Mouse (Mus musculus) kidney, postnatal 0 days (tissue): ENCODE data around the gene Lrrc74b. TPM values are rescaled to one million over a fixed set of nuclear protein-coding genes. Genes with fewer than 3 reads are reported as not detected.
A peak's percentile ranks its signal among the peaks of the same experiment; 100 is the strongest.

ENCODE experiments used
- ATAC-seq: fragments of 200-750 bp; cut with Nextera tagmentation; replicated peaks from 2 replicates; pipeline ENCODE4 v1.8.0; 2017; ENCODE audit warnings: low read depth, moderate number of reproducible peaks, moderate TSS enrichment, moderate library complexity; ENCODE audit not compliant: low FRiP score
- DNase-seq: peaks from one replicate; pipeline ENCODE4 v3.0.0-alpha.2; 2016; ENCODE audit warnings: low spot score
- H3K27ac ChIP-seq: fragments of 300-500 bp; sonication (generic); 2 replicates; pipeline ENCODE4 v1.5.1; 2014; ENCODE audit warnings: mild to moderate bottlenecking
- H3K27me3 ChIP-seq: fragments of 300-500 bp; sonication (generic); 2 replicates; pipeline ENCODE4 v1.6.1; 2014; ENCODE audit warnings: low read length, mixed read lengths; ENCODE audit not compliant: insufficient read depth
- H3K36me3 ChIP-seq: fragments of 300-500 bp; sonication (generic); 2 replicates; pipeline ENCODE4 v1.6.1; 2014; ENCODE audit warnings: low read length, mixed read lengths; ENCODE audit not compliant: insufficient read depth
- H3K4me1 ChIP-seq: fragments of 300-500 bp; sonication (generic); replicated peaks from 2 replicates; pipeline ENCODE4 v1.6.1; 2014; ENCODE audit warnings: antibody characterized with exemption, low read length, mixed read lengths; ENCODE audit not compliant: insufficient read depth
- H3K4me2 ChIP-seq: fragments of 300-500 bp; sonication (generic); 2 replicates; pipeline ENCODE4 v1.6.1; 2014; ENCODE audit warnings: mild to moderate bottlenecking, low read length, moderate library complexity, mixed read lengths
- H3K4me3 ChIP-seq: fragments of 300-500 bp; sonication (generic); replicated peaks from 2 replicates; pipeline ENCODE4 v1.5.1; 2014; ENCODE audit warnings: low read depth, low read length
- H3K9ac ChIP-seq: fragments of 300-500 bp; sonication (generic); 2 replicates; pipeline ENCODE4 v1.6.1; 2014; ENCODE audit warnings: low read depth, low read length
- H3K9me3 ChIP-seq: fragments of 300-500 bp; sonication (generic); replicated peaks from 2 replicates; pipeline ENCODE4 v1.6.1; 2016; ENCODE audit warnings: low read length, inconsistent platforms, mixed read lengths
- CTCF ChIP-seq: IDR thresholded peaks from 2 replicates; pipeline ENCODE4 v1.5.1; 2016; ENCODE audit warnings: antibody characterized with exemption, low read depth, mild to moderate bottlenecking, moderate library complexity
- whole genome bisulfite sequencing: fragments of 180-500 bp; shearing (Covaris S2); extraction: QIAGEN DNeasy Blood & Tissue Kit; methylation state at CpG from one replicate; pipeline ENCODE4 v1.1.7; 2014; 5-methylcytosine and 5-hydroxymethylcytosine counted together
- polyA plus RNA-seq: library from polyadenylated mRNA; unstranded; fragments of >200 nt; fragmentation: Nextera tagmentation; extraction: Ambion mirVana; gene quantifications from 2 replicates; pipeline ENCODE4 v1.2.1, GENCODE M21; 2015

Lrrc74b gene
- polyA plus RNA-seq, 1 experiment from 2014 or later, result 0.20 TPM

- H3K4me3 ChIP-seq, result peak overlapping the region; percentile 41
- H3K27me3 ChIP-seq, result no peaks in the 10 kb centered on the region
- no peak overlapping the region for H3K9ac ChIP-seq
- peaks cover 5% of the 10 kb centered on the region; the same call in 1 of the 2 replicates for H3K4me1 ChIP-seq
- no peaks in the 10 kb centered on the region for H3K36me3 ChIP-seq
- 13% methylated on average over 8 of the region's 8 CpGs for WGBS
- H3K27ac ChIP-seq, result no peak overlapping the region
- peak overlapping the region; percentile 78 for H3K4me2 ChIP-seq
- no peaks in the 10 kb centered on the region for H3K9me3 ChIP-seq
- ATAC-seq (no peak), DNase-seq (no peak)
- TF ChIP-seq CTCF, result no peak
These were observed 15.8 kb upstream of the Lrrc74b start for GRCm38 (mm10) chr16:17576825-17577215.

GRCm38 (mm10) chr16:17575870-17576824 lies 15.1 kb upstream of the Lrrc74b start:
- no peaks in the 10 kb centered on the region for H3K9me3 ChIP-seq
- no peaks in the 10 kb centered on the region for H3K36me3 ChIP-seq
- H3K27me3 ChIP-seq, result no peaks in the 10 kb centered on the region
- H3K27ac ChIP-seq, result 0 out of 2 replicates have a peak overlapping the region, but pooled peaks have one; percentile 5
- H3K4me2 ChIP-seq, result peak overlapping the region; percentile 78
- H3K4me1 ChIP-seq, result peaks cover 5% of the 10 kb centered on the region; the same call in 1 of the 2 replicates
- H3K9ac ChIP-seq, result peak overlapping the region; percentile 46
- peak overlapping the region; percentile 41 for H3K4me3 ChIP-seq
- TF ChIP-seq CTCF, result no peak
- WGBS, result 13% methylated on average over 45 of the region's 45 CpGs
- ATAC-seq (peak; percentile 68), DNase-seq (peak; percentile 55)

GRCm38 (mm10) chr16:17566186-17566585 lies 5.1 kb upstream of the Lrrc74b start:
- Histone ChIP-seq H3K4me1 (peaks cover 8% of the 10 kb centered on the region; the same call in 1 of the 2 replicates), H3K27me3 (no peaks in the 10 kb centered on the region), H3K9ac (no peak overlapping the region), H3K4me3 (no peak overlapping the region), H3K36me3 (no peaks in the 10 kb centered on the region), H3K4me2 (no peak overlapping the region), H3K27ac (no peak overlapping the region), H3K9me3 (no peaks in the 10 kb centered on the region)
- WGBS, result 13% methylated on average over 4 of the region's 4 CpGs
- DNase-seq (peak; percentile 50), ATAC-seq (no peak)
- peak; percentile 57 for TF ChIP-seq CTCF

GRCm38 (mm10) chr16:17564771-17565170 lies 3.7 kb upstream of the Lrrc74b start:
- no peak overlapping the region for H3K9ac ChIP-seq
- DNase-seq, result no peak
- ATAC-seq, result no peak
- 79% methylated on average over 3 of the region's 3 CpGs for WGBS
- peaks cover 17% of the 10 kb centered on the region; the same call in 1 of the 2 replicates for H3K4me1 ChIP-seq
- H3K27me3 ChIP-seq, result no peaks in the 10 kb centered on the region
- no peak for TF ChIP-seq CTCF
- no peak overlapping the region for H3K27ac ChIP-seq
- no peaks in the 10 kb centered on the region for H3K36me3 ChIP-seq
- H3K4me2 ChIP-seq, result no peak overlapping the region
- H3K9me3 ChIP-seq, result no peaks in the 10 kb centered on the region
- H3K4me3 ChIP-seq, result no peak overlapping the region

- 79% methylated on average over 2 of the region's 2 CpGs for WGBS
- Histone ChIP-seq H3K36me3 (no peaks in the 10 kb centered on the region), H3K27me3 (no peaks in the 10 kb centered on the region), H3K9ac (no peak overlapping the region), H3K4me2 (no peak overlapping the region), H3K9me3 (no peaks in the 10 kb centered on the region), H3K4me1 (peaks cover 18% of the 10 kb centered on the region), H3K27ac (no peak overlapping the region), H3K4me3 (no peak overlapping the region)
- DNase-seq (no peak), ATAC-seq (no peak)
- no peak for TF ChIP-seq CTCF
These were observed 3.2 kb upstream of the Lrrc74b start for GRCm38 (mm10) chr16:17564221-17564620.

- no peak for DNase-seq
- Histone ChIP-seq H3K4me3 (no peak overlapping the region), H3K27me3 (no peaks in the 10 kb centered on the region), H3K4me1 (peaks cover 25% of the 10 kb centered on the region), H3K36me3 (no peaks in the 10 kb centered on the region), H3K4me2 (no peak overlapping the region), H3K9ac (no peak overlapping the region), H3K27ac (no peak overlapping the region), H3K9me3 (no peaks in the 10 kb centered on the region)
- TF ChIP-seq CTCF, result no peak
- 37% methylated on average over 1 of the region's 1 CpGs for WGBS
- ATAC-seq, result no peak
These were observed 2.5 kb upstream of the Lrrc74b start for GRCm38 (mm10) chr16:17563580-17563979.
